In genomic region chr1:169659479-169659878, GRCm38 (mm10) we compare ENCODE assay signal across 18 mouse cellular contexts. TPM values are rescaled to one million over a fixed set of nuclear protein-coding genes. Genes with fewer than 3 reads are reported as not detected.
A peak's percentile ranks its signal among the peaks of the same experiment; 100 is the strongest.
DNase-seq lines count a peak whose midpoint lies in the region; ATAC-seq and TF ChIP-seq lines count a peak whose summit lies in the region.
"Had no signal": no experiment of that assay in that cellular context is flagged by ENCODE, and none has a peak within 500 bp of the region (broad histone marks: within the 10 kb centered on the region; RNA-seq: fewer than 3 reads in every experiment).

No protein-coding gene starts in this region.

- H3K9me3 ChIP-seq in kidney, embryonic 15.5 days (replicated peaks) = no peaks in the 10 kb centered on the region
- H3K9me3 ChIP-seq in stomach, embryonic 15.5 days = no peaks in the 10 kb centered on the region
- H3K9me3 ChIP-seq: forebrain, embryonic 12.5 days; hindbrain, embryonic 15.5 days; midbrain, embryonic 12.5 days had no signal

- DNase-seq in gastrocnemius, adult 2 months = no peak
- no peak for DNase-seq in gastrocnemius, postnatal 10 days
- DNase-seq in liver, adult 2 months (ENCODE audit: extremely low read depth, low read depth, low spot score) = peak; percentile 32
- no peak for DNase-seq in liver
- no peak for DNase-seq in spleen, postnatal 10 days (ENCODE audit: low spot score in 2 of 2)
- no peak for DNase-seq in urinary bladder, postnatal 4 days (ENCODE audit: low spot score in 2 of 2)
- DNase-seq: adrenal gland, postnatal 36 days; cerebellum, adult 8-10 months; lung, adult 2 months had no signal

- H3K27me3 ChIP-seq in liver, adult 2 months (ENCODE audit: control insufficient read depth, insufficient read depth, low read length) = no peaks in the 10 kb centered on the region
- 0 out of 2 replicates have a peak, but pooled peaks cover 3% of the 10 kb centered on the region for H3K27me3 ChIP-seq in kidney, embryonic 15.5 days
- H3K27me3 ChIP-seq in stomach, embryonic 15.5 days (replicated peaks) = no peaks in the 10 kb centered on the region
- H3K27me3 ChIP-seq: forebrain, embryonic 12.5 days; hindbrain, embryonic 15.5 days; midbrain, embryonic 12.5 days had no signal

- intact Hi-C loops in gastrocnemius, adult 2 months (cut with DNase I) = no loop called here

- H3K4me2 ChIP-seq in kidney, embryonic 15.5 days = peak overlapping the region; percentile 36
- 0 out of 2 replicates have a peak overlapping the region, but pooled peaks have one; percentile 9 for H3K4me2 ChIP-seq in stomach, embryonic 15.5 days
- H3K4me2 ChIP-seq: forebrain, embryonic 12.5 days; hindbrain, embryonic 15.5 days; liver, embryonic 11.5 days; midbrain, embryonic 12.5 days had no signal

- ATAC-seq in kidney, embryonic 15.5 days (replicated peaks; ENCODE audit: low FRiP score) = peak; percentile 88
- no peak for ATAC-seq in stomach, embryonic 15.5 days (ENCODE audit: insufficient read depth, low FRiP score, low read depth)
- ATAC-seq: CD4-positive, CD25-positive, alpha-beta regulatory T cell, adult 4 months had no signal

- peaks cover 3% of the 10 kb centered on the region; the same call in 1 of the 2 replicates for H3K4me1 ChIP-seq in liver, adult 2 months (ENCODE audit: control insufficient read depth, insufficient read depth, low read length)
- H3K4me1 ChIP-seq in kidney, embryonic 15.5 days = peaks cover 38% of the 10 kb centered on the region
- peaks cover 8% of the 10 kb centered on the region; the same call in 1 of the 2 replicates for H3K4me1 ChIP-seq in stomach, embryonic 15.5 days

- no peaks in the 10 kb centered on the region for H3K79me2 ChIP-seq in liver, adult 2 months (ENCODE audit: control insufficient read depth, insufficient read depth, low read length)

- peak overlapping the region; percentile 60 for H3K4me3 ChIP-seq in gastrocnemius, adult 2 months
- no peak overlapping the region for H3K4me3 ChIP-seq in liver, adult 2 months (ENCODE audit: insufficient read depth, low read depth, low read length)
- no peak overlapping the region for H3K4me3 ChIP-seq in kidney, embryonic 15.5 days (replicated peaks)
- H3K4me3 ChIP-seq in stomach, embryonic 15.5 days (replicated peaks) = no peak overlapping the region
- H3K4me3 ChIP-seq: forebrain, embryonic 12.5 days; hindbrain, embryonic 15.5 days; midbrain, embryonic 12.5 days; myocyte had no signal

- TF ChIP-seq POLR2A in liver, adult 2 months (IDR thresholded peaks at IDR 0.05; ENCODE audit: extremely low read depth, insufficient read depth, low read length) = no peak

- peak overlapping the region; percentile 8; the same call in 1 of the 2 replicates for H3K27ac ChIP-seq in gastrocnemius, adult 2 months
- H3K27ac ChIP-seq in liver, adult 2 months (replicated peaks; ENCODE audit: insufficient read depth, low read depth, low read length) = no peak overlapping the region
- peak overlapping the region; percentile 41 for H3K27ac ChIP-seq in kidney, embryonic 15.5 days
- H3K27ac ChIP-seq in stomach, embryonic 15.5 days = no peak overlapping the region
- H3K27ac ChIP-seq: forebrain, embryonic 12.5 days; hindbrain, embryonic 15.5 days; midbrain, embryonic 12.5 days had no signal

- 21% methylated on average over 4 of the region's 4 CpGs for WGBS in liver, adult 2 months
- under 1% methylated on average over 4 of the region's 4 CpGs for WGBS in kidney, embryonic 15.5 days
- 2% methylated on average over 4 of the region's 4 CpGs for WGBS in stomach, embryonic 15.5 days

- no peak overlapping the region for H3K9ac ChIP-seq in liver, adult 2 months (ENCODE audit: low read depth, low read length)
- H3K9ac ChIP-seq in kidney, embryonic 15.5 days = no peak overlapping the region
- H3K9ac ChIP-seq in stomach, embryonic 15.5 days = no peak overlapping the region
- H3K9ac ChIP-seq: forebrain, embryonic 12.5 days; hindbrain, embryonic 15.5 days; midbrain, embryonic 12.5 days had no signal

- TF ChIP-seq CTCF in gastrocnemius, adult 2 months (IDR thresholded peaks at IDR 0.05) = no peak
- no peak for TF ChIP-seq CTCF in liver, adult 2 months (IDR thresholded peaks at IDR 0.05; ENCODE audit: low read depth, low read length)

- no peaks in the 10 kb centered on the region for H3K36me3 ChIP-seq in liver, adult 2 months (ENCODE audit: control insufficient read depth, insufficient read depth, low read length)
- no peaks in the 10 kb centered on the region for H3K36me3 ChIP-seq in kidney, embryonic 15.5 days
- H3K36me3 ChIP-seq in stomach, embryonic 15.5 days = no peaks in the 10 kb centered on the region
- H3K36me3 ChIP-seq: forebrain, embryonic 12.5 days; G1E; hindbrain, embryonic 15.5 days; midbrain, embryonic 12.5 days had no signal

RNA-seq across cellular contexts. Expression of gene Rgs5, which starts 4.2 kb away (rescaled TPM):
- total RNA-seq in gastrocnemius, adult 2 months (2021) = 100 to 1,000 TPM; 144 to 178 TPM
- total RNA-seq in gastrocnemius, postnatal 10 days (2021) = 100 to 1,000 TPM; 198 to 208 TPM
- total RNA-seq in liver, adult 2 months (2014; rRNA removed) = 31.3 and 46.8 TPM in 2 replicates
- 6.9 and 7.5 TPM in 2 replicates for polyA plus RNA-seq in liver, adult 2 months (2012; rRNA removed)
- polyA plus RNA-seq in kidney, embryonic 15.5 days (2015; fragmentation: Nextera tagmentation; extraction: Ambion mirVana) = 24.8 and 25.8 TPM in 2 replicates
- 14.9 and 18.6 TPM in 2 replicates for polyA plus RNA-seq in stomach, embryonic 15.5 days (2015; fragmentation: Nextera tagmentation; extraction: Ambion mirVana)
- polyA plus RNA-seq: G1E had no signal

Comparison
In these comparisons a context has a peak if more than half of its experiments do, and no peak if none do; other contexts are left out.
1. H3K27ac ChIP-seq: peak in gastrocnemius, adult 2 months (single experiment) and kidney, embryonic 15.5 days (single experiment); none in liver, adult 2 months (single experiment) and stomach, embryonic 15.5 days (single experiment).